Mouse (Mus musculus): ENCODE data around the gene Rap1b. TPM values are rescaled to one million over a fixed set of nuclear protein-coding genes. Genes with fewer than 3 reads are reported as not detected.

Gene Rap1b
- total and polyA plus RNA-seq, 2 experiments from 2014 or later = 66.0 to 140 TPM

DNA sequence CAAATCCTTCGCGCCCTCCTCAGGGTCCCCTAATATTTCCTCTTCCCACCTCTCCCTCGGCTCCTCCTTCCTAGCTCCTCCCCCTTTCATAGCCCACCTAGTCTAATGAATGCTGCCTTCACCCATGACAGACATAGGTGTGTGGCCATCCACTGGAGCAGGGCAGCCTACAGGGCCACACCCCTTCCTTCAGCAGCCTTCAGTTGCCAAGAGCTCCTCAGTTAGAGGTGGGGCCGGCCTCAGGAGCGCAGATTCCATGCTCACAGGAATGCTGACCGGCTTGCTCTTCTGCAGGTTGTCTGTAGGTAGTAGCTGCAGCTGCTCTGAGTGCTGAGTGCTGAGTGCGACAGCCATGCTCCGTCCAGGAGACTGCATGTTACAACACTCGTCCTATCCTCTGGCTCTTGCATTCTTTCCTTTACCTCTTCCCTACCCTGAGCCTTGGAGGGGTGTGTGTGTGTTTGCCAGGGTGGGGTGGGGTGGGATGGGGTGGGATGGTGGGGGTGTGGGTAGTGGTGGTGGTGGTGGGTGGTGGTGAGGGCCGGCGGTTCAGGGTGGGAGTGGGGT lies 16.3 kb upstream of the Rap1b start:
- no peak overlapping the region for H3K4me2 ChIP-seq (ENCODE audit: low read depth, low read length, poor library complexity, severe bottlenecking)
- H3K36me3 ChIP-seq (ENCODE audit: insufficient read depth, low read length) = no peaks in the 10 kb centered on the region
- H3K27me3 ChIP-seq (ENCODE audit: insufficient read depth, low read length) = no peaks in the 10 kb centered on the region
- ATAC-seq (ENCODE audit: low FRiP score) (no peak), DNase-seq (ENCODE audit: low spot score) (no peak)
- H3K9me3 ChIP-seq (ENCODE audit: low read length) = no peaks in the 10 kb centered on the region
- H3K27ac ChIP-seq (ENCODE audit: low read depth, low read length) = no peak overlapping the region
- TF ChIP-seq CTCF (IDR thresholded peaks at IDR 0.05) = no peak
- H3K9ac ChIP-seq (replicated peaks; ENCODE audit: low read length, poor library complexity, severe bottlenecking) = no peak overlapping the region
- 78% methylated on average over 11 of the region's 11 CpGs for WGBS
- H3K4me3 ChIP-seq (ENCODE audit: low read depth, low read length) = no peak overlapping the region
- no peaks in the 10 kb centered on the region for H3K4me1 ChIP-seq (ENCODE audit: insufficient read depth, low read length)

DNA sequence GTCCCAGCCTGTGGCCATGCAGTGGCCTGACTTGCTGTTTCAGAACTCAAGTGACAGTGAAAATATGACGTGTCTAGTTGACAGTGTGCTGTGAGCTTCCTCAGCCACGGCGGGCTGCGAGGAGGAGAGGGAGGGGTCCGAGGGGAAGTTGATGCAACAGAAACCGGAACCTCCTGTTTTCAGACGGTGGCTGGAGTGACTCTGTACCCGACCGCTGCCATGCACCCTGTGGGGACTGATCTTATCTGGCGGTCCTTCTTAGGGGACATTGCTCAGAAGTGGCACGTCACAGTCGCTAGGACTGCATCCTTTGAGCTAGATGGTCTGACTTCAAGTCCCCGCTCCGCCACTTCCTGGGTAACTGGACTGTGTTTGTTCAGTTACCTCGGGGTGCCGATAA lies 15.1 kb upstream of the Rap1b start:
- H3K36me3 ChIP-seq (ENCODE audit: insufficient read depth, low read length) = no peaks in the 10 kb centered on the region
- ATAC-seq (ENCODE audit: low FRiP score) = no peak
- no peak overlapping the region for H3K27ac ChIP-seq (ENCODE audit: low read depth, low read length)
- no peaks in the 10 kb centered on the region for H3K9me3 ChIP-seq (ENCODE audit: low read length)
- no peak for DNase-seq (ENCODE audit: low spot score)
- no peaks in the 10 kb centered on the region for H3K27me3 ChIP-seq (ENCODE audit: insufficient read depth, low read length)
- H3K4me2 ChIP-seq (ENCODE audit: low read depth, low read length, poor library complexity, severe bottlenecking) = no peak overlapping the region
- no peak for TF ChIP-seq CTCF (IDR thresholded peaks at IDR 0.05)
- no peaks in the 10 kb centered on the region for H3K4me1 ChIP-seq (ENCODE audit: insufficient read depth, low read length)
- H3K4me3 ChIP-seq (ENCODE audit: low read depth, low read length) = no peak overlapping the region
- 82% methylated on average over 16 of the region's 16 CpGs for WGBS
- no peak overlapping the region for H3K9ac ChIP-seq (replicated peaks; ENCODE audit: low read length, poor library complexity, severe bottlenecking)

- Histone ChIP-seq H3K4me2 (ENCODE audit: low read depth, low read length, poor library complexity, severe bottlenecking) (no peak overlapping the region), H3K9me3 (ENCODE audit: low read length) (no peaks in the 10 kb centered on the region), H3K9ac (replicated peaks; ENCODE audit: low read length, poor library complexity, severe bottlenecking) (no peak overlapping the region), H3K4me1 (ENCODE audit: insufficient read depth, low read length) (no peaks in the 10 kb centered on the region), H3K36me3 (ENCODE audit: insufficient read depth, low read length) (no peaks in the 10 kb centered on the region), H3K27ac (ENCODE audit: low read depth, low read length) (no peak overlapping the region), H3K27me3 (ENCODE audit: insufficient read depth, low read length) (no peaks in the 10 kb centered on the region), H3K4me3 (ENCODE audit: low read depth, low read length) (no peak overlapping the region)
- ATAC-seq (ENCODE audit: low FRiP score) (no peak), DNase-seq (ENCODE audit: low spot score) (no peak)
- no peak for TF ChIP-seq CTCF (IDR thresholded peaks at IDR 0.05)
- 87% methylated on average over 7 of the region's 7 CpGs for WGBS
Observed at GRCm38 (mm10) chr10:117860361-117860760, 14.5 kb upstream of the Rap1b start.

DNA sequence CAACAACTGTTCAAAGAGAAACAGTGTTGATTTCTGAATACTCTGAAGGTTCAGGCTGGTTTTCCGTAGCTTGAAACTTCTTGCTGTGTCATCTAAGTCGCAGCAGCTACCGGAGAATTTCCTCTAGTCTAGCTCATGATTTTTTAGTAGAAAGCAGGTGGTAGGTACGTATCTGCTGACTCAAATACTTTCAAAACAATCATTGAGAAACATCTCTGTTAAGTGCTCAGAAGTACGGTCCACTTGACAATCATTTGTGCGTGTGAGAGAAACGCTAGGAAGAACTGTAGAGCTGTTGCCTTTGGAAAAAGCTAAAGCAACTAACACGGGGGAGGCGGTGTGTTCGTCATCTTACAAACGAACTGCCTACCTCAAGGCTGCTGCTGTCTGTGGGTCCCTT lies 14.0 kb upstream of the Rap1b start:
- ATAC-seq (ENCODE audit: low FRiP score) (no peak), DNase-seq (ENCODE audit: low spot score) (no peak)
- H3K36me3 ChIP-seq (ENCODE audit: insufficient read depth, low read length) = no peaks in the 10 kb centered on the region
- H3K4me2 ChIP-seq (ENCODE audit: low read depth, low read length, poor library complexity, severe bottlenecking) = no peak overlapping the region
- WGBS = 92% methylated on average over 11 of the region's 11 CpGs
- no peaks in the 10 kb centered on the region for H3K4me1 ChIP-seq (ENCODE audit: insufficient read depth, low read length)
- H3K27ac ChIP-seq (ENCODE audit: low read depth, low read length) = no peak overlapping the region
- no peak for TF ChIP-seq CTCF (IDR thresholded peaks at IDR 0.05)
- no peak overlapping the region for H3K4me3 ChIP-seq (ENCODE audit: low read depth, low read length)
- no peaks in the 10 kb centered on the region for H3K9me3 ChIP-seq (ENCODE audit: low read length)
- no peak overlapping the region for H3K9ac ChIP-seq (replicated peaks; ENCODE audit: low read length, poor library complexity, severe bottlenecking)
- H3K27me3 ChIP-seq (ENCODE audit: insufficient read depth, low read length) = no peaks in the 10 kb centered on the region

DNA sequence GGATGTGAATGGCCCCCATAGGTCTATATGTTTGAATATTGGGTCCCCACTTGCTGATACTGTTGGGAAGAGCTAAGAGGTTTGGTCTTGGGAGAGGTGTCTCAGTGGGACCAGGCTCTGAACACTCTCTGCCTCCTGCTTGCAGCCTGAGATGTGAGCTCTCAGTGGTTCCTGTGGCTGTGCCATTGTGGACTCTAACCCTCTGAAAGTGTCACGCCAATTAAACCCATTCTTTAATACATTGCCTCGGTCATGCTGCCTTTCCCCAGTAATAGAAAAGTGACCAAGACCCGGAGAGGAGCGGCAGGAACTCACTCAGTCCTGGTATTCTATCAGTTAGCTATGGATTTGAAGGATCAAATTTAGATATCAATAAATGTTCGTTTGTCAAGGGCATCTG lies 12.4 kb upstream of the Rap1b start:
- no peak for DNase-seq (ENCODE audit: low spot score)
- H3K27ac ChIP-seq (ENCODE audit: low read depth, low read length) = no peak overlapping the region
- no peaks in the 10 kb centered on the region for H3K27me3 ChIP-seq (ENCODE audit: insufficient read depth, low read length)
- no peak for ATAC-seq (ENCODE audit: low FRiP score)
- H3K9me3 ChIP-seq (ENCODE audit: low read length) = no peaks in the 10 kb centered on the region
- 38% methylated on average over 5 of the region's 5 CpGs for WGBS
- H3K9ac ChIP-seq (replicated peaks; ENCODE audit: low read length, poor library complexity, severe bottlenecking) = no peak overlapping the region
- H3K36me3 ChIP-seq (ENCODE audit: insufficient read depth, low read length) = no peaks in the 10 kb centered on the region
- TF ChIP-seq CTCF (IDR thresholded peaks at IDR 0.05) = no peak
- H3K4me1 ChIP-seq (ENCODE audit: insufficient read depth, low read length) = no peaks in the 10 kb centered on the region
- H3K4me2 ChIP-seq (ENCODE audit: low read depth, low read length, poor library complexity, severe bottlenecking) = no peak overlapping the region
- H3K4me3 ChIP-seq (ENCODE audit: low read depth, low read length) = no peak overlapping the region

DNA sequence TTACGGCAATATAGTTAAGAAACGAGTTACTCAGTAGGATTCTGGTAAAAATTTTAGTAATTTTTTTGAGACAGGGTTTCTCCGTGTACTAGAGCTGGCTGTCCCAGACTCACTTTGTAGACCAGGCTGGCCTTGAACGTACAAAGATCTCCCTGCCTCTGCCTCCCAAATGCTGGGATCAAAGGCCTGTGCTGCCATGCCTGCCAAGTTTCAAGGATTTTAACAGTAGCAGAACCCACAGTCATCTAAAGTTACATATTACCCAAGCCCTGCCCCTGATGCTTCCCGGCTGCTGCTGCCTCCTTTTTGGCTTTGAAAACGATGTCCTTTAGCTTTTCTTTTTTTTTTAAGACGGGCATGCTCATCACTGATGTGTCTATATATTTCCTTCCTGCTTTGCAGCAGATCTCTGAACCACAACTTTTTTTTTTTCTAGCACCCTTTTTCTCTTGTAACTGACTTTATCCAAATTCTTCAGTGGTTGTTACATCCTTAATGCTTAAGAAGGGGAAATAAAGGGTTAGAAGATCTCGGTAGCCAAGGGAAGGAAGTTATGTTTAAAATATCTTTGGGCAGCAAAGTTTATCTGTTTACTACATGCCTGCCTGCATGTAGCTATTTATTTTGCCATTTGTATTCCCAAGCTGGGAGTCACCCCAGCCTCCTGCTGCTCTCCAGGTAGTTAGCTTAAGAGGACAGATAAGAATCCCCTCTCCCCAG lies 10.3 kb upstream of the Rap1b start:
- Histone ChIP-seq H3K36me3 (ENCODE audit: insufficient read depth, low read length) (no peaks in the 10 kb centered on the region), H3K27me3 (ENCODE audit: insufficient read depth, low read length) (no peaks in the 10 kb centered on the region), H3K4me1 (ENCODE audit: insufficient read depth, low read length) (no peaks in the 10 kb centered on the region), H3K9ac (replicated peaks; ENCODE audit: low read length, poor library complexity, severe bottlenecking) (no peak overlapping the region), H3K27ac (ENCODE audit: low read depth, low read length) (no peak overlapping the region), H3K4me2 (ENCODE audit: low read depth, low read length, poor library complexity, severe bottlenecking) (no peak overlapping the region), H3K4me3 (ENCODE audit: low read depth, low read length) (no peak overlapping the region), H3K9me3 (ENCODE audit: low read length) (no peaks in the 10 kb centered on the region)
- WGBS = 86% methylated on average over 8 of the region's 8 CpGs
- DNase-seq (ENCODE audit: low spot score) = no peak
- no peak for TF ChIP-seq CTCF (IDR thresholded peaks at IDR 0.05)
- ATAC-seq (ENCODE audit: low FRiP score) = no peak
